Mouse (Mus musculus) testis, adult 2 months (tissue): ENCODE results near the gene Hist1h4f.

ENCODE experiments used
- CTCF ChIP-seq: fragments of 200-500 bp; IDR thresholded peaks from 2 replicates; pipeline ENCODE4 v1.5.1; 2012; ENCODE audit warnings: low read depth, mild to moderate bottlenecking, inconsistent platforms, low read length, moderate library complexity; ENCODE audit not compliant: control insufficient read depth, insufficient read depth, insufficient replicate concordance
- POLR2A ChIP-seq: fragments of 200-500 bp; IDR thresholded peaks from 2 replicates; pipeline ENCODE4 v1.6.1; 2012; ENCODE audit warnings: low read depth, mild to moderate bottlenecking, inconsistent platforms, low read length, moderate library complexity; ENCODE audit not compliant: control insufficient read depth

DNA sequence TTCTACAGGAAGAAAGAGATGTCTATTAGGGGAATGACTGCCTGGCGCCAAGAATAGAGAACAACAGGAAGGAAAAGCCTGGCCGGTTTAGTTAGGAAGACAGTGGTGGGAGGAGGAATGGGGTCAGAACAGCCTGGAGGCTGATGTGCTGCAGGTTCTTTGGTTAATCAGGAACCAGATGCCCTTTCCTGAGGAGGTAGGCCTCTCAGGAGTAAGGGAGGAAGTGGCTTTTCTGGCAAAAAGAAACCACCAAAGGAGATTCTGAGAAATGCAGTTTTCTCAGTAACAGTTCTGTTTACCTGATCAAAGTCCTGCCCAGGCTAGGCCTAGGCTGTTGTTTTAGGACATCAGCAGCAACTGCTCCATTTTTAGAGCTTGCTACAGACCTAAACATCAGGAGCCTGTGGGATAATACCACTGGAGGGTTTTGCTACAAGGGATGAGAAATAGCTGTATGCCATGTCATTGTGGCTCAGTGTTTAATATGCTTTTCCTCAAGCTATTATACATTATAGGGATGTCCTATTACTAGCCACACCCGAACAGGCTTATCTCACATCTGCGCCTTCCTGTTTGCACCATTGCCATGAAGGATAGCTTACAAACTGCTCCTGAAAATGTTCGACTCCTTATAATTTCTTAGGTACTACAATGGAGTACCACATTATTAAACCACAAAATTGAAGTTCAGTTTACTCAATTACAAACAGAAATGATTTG is 41.8 kb upstream of the Hist1h4f start:
- TF ChIP-seq CTCF, result no peak
- no peak for TF ChIP-seq POLR2A
